Mouse (Mus musculus) adrenal gland, postnatal 10 days (tissue): ENCODE measurements around the gene Ggnbp2. TPM values are rescaled to one million over a fixed set of nuclear protein-coding genes. Genes with fewer than 3 reads are reported as not detected.

ENCODE experiments used
- DNase-seq: peaks from one replicate; pipeline ENCODE4 v3.0.0; 2021; ENCODE audit warnings: mixed read lengths
- long read RNA-seq, 2 experiments: library from polyadenylated mRNA; stranded (forward); transcript quantifications; one replicate each; pipeline ENCODE4 v2.0.0; 2021
- total RNA-seq, 2 experiments: library from RNA; stranded (reverse); gene quantifications; 2 replicates each; pipeline ENCODE4 v1.2.3; 2021

The Ggnbp2 gene
- total RNA-seq = 10 to 100 TPM; 65.3 to 75.2 TPM
- long read RNA-seq, experiment 1, transcript Ggnbp2-206 (13 exons, 2,528 nt) = major isoform, 8 of 123 reads
- long read RNA-seq, experiment 1, partial matches to known transcripts = 90 of 123 reads
- long read RNA-seq, experiment 1, other reads (novel, unspliced or antisense) = 19 of 123 reads
- long read RNA-seq, experiment 2, transcript Ggnbp2-211 (14 exons, 3,056 nt) = major isoform, 5 of 42 reads
- long read RNA-seq, experiment 2, partial matches to known transcripts = 17 of 42 reads
- long read RNA-seq, experiment 2, other reads (novel, unspliced or antisense) = 12 of 42 reads

DNA sequence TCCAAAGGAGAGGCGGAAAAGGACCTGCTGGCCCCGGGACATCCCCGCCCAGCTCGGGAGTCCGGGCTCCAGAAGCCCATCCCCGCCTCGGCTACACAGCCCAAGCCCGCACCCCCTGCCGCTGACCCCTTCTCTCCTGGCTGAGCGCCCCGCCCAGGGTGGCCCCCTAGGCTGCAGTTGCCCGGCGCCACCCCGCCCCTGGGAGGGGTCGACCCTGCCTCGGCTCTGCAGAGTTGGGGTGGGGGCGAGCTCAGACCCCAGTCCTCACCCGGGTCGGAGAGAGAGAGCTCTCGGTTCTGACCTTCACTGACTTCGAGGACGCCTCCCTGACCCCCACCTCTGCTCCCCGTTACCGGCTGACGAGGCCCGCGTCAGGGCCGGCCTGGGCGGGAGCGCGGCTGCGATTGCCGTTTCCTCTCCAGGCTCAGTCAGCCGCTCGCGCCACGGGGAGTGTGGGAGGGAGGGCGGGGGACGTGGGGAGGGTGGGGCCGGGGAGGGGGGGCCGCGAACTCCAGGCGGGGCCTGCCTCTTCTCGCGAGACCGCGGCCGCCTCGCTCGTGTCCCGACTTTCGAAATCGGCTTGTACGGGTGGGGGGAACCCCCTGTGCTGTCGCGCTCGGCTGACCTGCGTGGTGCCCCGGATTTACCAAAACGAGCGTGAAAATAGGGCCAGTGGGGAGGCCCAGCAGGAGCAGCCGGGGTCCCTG is at the start of gene Ggnbp2:
Ggnbp2 (minus strand) TSS at position 481 of the 707 bp plus-strand sequence.
- peak; percentile 96 for DNase-seq

DNA sequence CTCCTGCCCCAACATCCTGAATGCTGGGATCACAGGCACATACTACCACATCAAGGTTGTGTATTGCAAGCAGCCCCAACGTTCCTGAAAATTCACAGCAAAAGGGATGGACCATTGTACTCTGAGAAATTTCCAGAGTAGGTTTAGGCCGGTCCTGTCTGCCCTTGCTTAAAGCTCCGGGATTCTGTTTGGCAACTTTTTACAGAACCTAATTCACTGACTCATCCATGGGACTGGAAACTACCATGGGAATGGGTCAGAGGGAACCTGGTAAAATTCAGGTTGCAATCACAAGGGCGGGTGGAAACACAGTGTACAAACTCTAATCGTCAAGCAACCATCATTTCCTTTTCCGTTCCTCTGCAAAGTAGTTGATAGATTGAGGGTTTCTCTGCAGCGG is 49.3 kb upstream of the Ggnbp2 start:
- DNase-seq = no peak

DNA sequence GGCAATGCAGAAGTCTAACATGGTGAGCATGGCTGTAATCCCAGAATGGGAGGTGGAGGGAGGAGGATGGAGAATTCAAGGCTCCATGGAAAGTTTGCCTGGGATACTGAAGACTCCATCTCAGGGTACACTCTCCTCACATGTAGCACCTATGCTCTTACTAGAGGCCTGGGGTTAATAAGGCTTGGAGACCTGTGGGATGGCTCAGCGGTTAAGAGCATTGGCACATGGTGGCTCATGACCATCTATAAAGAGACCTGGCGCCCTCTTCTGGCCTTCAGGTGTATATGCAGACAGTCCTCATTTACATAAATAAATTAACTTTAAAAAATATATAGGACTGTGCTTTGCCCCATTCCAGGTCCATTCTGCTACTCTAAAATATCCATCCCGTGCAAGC is 48.7 kb upstream of the Ggnbp2 start:
- DNase-seq = peak; percentile 34

DNA sequence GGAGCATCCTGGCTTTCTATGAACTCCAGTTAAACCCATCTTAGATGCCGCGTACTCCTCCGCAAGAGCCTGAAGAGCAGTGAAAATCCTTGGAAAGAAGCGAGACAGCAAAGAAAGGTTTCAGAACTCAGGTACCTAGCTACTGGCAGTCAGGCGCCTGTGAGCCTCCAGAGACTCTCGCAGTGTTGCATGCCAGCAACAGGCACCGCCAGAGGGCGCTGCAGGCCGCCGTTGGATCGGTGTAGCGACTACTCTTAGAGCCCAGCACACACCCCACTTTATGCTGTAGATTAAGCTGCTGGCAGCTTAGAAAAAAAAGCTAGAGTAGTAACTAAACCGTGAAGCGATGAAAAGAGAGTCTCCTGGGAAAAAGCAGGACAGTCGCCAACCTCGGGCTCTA is 47.8 kb upstream of the Ggnbp2 start:
- DNase-seq = peak; percentile 93

DNA sequence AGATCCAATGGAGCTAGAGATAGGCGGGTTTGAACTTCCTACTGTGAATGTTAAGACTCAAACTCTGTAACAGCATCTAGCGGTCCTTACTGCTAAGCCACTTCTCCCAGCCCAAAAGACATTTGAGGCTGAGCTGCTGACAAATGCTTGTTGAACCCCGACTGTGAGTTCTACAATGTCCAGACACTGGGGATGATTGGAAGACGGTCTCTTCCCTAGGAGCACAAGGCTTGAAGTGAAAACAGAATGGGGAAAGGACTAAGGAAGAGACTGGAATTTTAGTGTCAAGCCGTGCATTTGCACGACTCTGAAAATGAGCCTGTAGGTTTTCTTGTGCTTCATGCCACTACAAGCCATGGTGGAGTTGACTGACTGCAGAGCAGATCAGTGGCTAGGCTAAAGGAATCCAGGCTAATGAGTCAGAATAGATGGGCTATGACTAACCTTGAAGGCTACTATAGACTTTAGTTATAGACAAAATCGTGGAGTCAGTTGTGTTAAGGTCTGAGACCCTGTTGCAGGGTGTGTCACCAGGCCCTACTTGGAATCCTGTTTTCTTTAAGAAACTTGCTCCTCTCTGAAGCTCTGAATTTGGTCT is 46.2 kb upstream of the Ggnbp2 start:
- DNase-seq = no peak

DNA sequence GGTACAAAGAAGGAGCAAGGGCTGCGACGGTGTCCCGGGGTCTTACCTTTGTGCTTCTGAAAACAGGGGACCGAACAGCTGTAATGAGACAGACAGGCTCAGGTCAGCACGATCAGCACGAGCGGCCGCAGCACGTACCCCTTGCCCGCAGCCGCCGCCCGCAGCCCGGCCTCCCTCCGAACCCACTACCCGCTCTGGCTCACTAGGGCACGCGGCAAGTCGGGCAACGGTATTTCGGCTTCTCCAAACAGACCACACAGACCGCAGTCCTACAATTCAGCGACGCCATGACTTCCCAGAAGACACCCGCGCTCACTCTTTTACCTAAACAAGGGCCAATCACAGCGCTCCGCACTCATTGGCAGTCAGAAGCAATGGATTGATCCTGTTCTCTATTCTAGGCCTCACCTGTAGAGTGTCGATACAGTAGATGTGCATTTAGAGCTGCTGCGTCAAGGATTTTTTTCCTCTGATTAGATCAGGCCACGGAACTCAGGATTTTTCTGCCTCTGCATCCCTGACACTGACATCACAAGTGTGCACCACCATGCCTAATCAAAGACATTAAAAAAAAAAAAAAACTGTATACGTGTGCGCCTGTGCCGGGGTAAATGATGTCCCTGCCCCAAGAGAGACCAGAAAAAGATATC is 45.6 kb upstream of the Ggnbp2 start, which contains the start of gene Znhit3:
Znhit3 (minus strand) TSS at position 314 of the 650 bp plus-strand sequence.
- peak; percentile 87 for DNase-seq

DNA sequence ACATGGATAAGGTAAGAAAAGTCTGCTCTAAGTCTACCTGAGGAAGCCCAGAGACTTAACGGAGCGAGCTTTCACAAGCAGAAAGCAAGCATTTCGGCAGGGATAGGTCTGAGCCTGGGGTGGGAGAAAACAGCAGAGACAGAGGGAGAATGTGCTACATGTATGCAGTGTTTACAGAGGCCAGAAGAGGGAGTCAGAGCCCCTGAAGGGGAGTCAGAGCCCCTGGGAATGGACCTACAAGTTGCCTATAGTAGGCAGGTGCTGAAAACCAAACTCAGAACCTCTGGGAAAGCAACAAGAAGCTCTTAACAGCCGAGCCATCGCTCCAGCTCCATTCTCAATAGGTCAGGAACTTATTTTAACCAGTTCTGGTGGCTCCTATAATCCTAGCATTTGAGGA is 44.1 kb upstream of the Ggnbp2 start:
- no peak for DNase-seq

DNA sequence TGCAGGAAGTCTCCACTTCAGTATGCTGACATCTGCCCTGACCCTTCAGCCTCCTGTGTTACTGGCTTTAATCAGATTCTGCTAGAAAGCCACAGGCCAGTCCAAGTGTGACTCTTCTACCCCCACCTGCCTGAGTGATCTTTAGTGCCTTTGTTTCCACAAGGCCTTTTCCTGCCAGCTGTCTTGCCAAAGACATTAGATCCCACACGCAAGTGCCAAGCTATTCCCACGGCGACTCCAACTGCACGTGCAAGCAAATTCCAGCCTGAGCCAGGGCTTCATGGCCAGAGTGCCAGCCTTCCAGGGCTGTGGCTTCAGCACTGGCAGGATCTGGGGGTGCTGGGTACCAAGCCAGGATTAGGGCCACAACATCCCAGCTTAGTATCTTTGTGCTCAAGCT is 39.8 kb upstream of the Ggnbp2 start:
- peak; percentile 64 for DNase-seq

DNA sequence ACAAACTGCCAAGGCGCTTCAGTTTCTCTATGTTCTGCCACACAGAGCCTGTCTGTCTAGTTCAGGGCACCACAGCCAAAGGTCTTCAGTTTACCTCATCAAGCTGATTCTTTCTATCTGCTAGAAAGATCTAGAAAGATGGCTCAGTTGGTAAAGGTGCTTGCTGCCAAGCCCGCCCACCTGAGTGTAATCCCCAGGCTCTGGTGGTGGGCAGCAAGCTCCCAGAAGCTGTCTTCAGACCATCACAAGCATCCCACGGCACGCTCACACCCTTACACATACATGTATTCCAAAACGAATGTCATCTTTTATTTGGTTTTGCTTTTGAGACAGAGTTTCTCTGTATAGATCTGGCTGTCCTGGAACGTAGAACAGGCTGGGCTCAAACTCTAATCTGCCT is 37.9 kb upstream of the Ggnbp2 start:
- no peak for DNase-seq

DNA sequence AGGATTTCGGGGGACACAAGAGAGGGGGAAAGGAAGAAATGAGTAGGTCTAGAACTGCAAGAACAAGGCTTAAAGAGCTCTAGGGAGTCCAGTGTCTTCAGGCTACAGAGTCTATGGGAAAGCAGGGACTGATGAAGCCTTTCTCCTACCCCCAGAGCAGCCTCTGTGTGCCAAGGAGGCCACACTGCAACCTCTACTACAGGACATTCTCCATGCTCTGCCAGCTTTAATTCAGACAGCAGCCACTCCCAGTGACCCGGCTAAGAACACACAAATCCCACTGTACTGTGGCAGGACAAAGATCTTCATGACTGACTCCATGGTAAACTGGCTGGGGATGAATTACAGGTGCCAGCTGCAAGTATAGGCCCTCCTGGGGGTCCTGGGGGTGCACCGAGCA is 36.5 kb upstream of the Ggnbp2 start:
- no peak for DNase-seq

DNA sequence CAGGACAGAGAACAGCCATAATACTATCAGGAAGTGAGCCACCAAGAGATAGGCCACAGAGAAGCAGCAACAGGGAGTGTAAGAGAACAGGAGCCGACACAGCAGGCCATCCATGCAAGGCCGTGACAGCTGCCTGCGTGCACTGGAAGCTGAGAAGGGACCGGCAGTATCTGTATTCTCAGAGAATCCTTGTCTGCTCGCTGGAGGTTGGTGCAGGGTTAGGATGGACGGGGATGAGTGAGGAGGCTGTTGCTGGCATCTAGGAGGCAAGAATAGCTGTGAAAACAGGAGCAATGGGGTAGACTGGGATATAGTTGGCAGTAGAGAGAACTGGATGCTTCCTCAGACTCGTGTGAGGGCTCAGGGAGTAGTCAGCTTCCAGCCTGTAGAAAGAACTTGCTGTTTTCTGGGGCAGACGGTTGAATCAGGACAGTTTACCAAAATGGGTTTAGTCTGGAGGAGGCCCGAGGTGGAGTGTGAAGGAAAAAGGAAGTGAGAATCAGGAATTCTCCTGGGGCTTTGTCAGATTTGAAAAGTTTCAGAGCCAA is 34.1 kb upstream of the Ggnbp2 start:
- DNase-seq = no peak

DNA sequence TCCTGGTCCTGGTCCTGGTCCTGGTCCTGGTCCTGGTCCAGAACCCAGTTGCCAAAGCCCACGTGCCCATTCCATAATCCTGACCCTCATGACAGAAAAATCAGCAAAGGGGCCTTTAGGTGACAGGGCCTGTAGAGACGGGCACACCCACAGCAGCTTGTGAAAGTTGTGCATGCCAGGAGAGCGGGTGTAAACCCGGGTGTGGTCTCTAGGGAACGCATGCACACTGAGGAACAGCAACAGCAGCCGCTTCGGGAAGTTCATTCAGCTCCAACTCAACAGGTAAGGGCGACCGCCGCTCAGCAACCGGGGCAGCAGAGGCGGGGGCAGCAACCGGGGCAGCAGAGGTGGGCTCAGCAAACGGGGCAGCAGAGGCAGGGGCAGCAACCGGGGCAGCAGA is 22.5 kb upstream of the Ggnbp2 start:
- DNase-seq = no peak

DNA sequence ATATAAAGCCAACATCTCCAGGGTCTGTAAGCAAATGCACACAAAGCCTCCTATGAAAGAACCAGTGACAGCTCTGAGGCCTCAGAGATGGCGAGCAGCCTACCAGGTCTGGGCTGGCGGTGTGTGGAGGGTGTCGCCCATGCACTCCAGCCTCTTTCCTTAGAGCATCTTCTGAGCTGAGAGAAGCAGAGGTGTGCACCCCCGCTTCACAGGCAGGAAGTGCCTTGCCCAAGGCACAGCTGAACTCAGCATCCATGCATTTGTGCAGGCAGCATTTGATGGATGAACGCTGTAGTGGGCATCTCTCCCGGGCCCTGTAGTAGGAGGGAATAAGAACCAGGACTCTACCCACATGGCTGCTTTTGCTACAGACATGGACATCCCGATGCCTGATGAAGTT is 21.1 kb upstream of the Ggnbp2 start:
- no peak for DNase-seq

DNA sequence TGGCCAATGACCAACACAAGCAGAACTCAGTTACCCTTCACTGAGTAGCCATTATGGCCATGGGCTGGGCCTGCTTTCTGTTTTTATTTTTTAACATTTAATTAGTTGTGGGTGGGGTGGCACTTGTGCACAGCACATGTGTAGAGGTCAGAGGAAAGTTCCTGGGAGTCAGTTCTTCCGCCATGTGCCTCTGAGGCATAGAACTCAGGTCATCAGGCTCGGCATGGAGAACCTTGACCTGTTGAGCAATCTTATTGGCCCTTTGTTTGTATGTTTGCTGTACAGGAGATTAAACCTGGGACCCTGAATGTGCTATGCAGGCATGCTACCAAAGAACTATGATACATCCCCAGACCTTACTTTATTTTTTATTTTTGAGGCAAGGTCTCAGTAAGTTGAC is 18.9 kb upstream of the Ggnbp2 start:
- DNase-seq = no peak

DNA sequence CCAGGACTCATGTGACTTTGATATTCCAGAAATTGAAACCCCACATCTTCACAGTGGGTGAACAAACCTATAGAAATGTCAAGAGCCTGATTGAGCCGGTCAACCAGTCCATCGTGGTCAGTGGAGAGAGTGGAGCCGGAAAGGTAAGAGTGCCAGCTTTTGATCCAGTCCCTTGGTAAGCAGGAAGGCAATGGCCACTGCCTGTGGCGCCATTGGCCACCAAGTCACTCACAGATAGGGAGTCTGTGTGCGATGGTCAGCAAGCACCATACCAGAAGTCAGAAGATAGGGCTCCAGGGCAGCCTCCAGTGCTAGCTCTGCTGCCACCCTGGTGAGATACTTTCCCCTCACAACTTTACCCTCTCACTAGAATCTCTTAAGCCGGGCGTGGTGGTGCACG is 17.4 kb upstream of the Ggnbp2 start:
- no peak for DNase-seq

DNA sequence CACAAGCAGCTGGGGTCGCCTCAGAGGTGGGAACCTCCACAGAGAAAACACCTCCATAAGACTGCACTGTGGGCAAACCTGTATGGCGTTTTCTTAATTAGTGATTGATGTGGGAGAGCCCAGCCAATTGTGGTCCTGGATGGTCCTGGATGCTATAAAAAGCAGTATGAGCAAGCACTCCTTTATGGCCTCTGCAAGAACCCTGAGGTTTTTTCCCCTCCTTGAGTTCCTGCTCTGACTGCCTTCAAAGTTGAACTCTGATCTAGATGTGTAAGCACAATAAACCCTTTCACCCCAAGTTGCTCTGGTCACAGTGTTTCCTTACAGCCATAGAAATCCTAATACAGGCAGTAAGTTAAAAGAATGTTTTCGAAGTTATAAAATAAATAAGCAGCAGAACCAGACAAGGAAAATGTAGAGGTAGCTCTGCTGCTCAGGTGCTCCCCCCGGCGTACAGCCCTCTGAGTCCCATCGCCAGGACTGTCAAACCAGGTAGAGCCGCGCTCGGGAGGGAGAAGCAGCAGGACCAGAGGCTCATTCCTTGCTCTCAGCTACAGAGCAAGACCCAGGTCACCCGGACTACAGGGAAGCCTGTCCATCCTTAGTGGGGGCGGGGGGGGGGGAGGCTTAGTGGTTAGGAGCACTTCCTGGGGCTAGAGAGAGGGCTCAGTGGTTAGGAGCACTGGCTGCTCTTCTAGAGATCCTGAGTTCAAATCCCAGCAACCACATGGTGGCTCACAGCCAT is 16.3 kb upstream of the Ggnbp2 start:
- DNase-seq = no peak

DNA sequence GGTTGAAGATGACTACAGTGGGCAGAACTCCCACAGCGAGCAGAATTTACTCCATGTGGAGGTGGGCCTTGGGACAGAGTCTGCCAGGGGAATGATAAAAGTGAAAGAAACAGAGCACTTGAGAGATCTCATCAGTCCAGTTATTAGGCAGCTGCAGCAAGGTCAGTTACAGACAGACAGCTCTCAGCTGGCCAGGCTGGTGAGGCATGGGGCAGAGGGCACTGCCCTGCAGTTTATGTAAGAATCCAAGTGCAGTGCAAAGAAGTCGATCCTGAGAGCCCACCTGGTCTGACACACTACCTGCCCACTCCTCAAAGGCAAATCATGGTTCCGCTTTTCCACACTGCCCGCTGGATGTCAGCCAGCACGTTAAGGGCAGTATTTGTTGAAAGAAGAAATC is 15.6 kb upstream of the Ggnbp2 start:
- DNase-seq = no peak

DNA sequence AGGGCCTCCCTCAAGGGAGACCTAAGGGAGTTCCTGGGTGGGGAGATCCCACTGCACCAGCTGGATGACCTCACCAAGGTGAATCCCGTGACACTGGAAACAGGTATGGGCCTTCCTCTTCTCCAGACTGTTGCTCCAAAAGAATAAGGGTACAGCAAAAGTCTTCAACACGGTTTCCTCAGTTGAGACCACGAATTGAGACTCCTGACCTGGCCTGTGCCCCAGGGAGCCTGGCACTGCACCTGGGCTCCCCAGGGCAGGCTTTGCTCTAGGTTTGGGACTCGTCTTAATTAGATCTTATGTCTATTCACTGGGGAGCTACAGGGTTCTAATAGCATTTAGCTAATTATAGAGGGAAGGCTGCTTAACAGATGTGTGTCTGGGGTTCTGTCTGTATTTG is 14.6 kb upstream of the Ggnbp2 start:
- DNase-seq = no peak

DNA sequence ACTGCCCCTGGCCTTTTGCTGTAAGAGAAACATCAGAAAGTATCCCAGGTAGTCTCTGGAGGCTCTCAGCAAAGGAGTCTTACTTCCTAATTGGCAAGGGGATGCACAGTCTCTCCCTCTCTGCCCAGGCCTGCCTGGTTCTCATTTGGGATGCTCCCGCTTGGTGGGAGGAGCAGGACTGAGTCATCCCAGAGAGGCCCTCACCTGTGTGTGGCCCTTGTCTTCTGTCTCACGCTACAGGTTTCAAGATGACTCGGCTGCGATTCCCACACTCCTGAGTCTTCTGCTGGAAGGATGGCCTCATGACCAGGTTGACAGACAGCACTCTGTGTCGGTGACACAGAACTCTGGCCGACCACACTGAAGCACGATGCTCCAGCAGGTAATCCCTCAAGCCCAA is 11.7 kb upstream of the Ggnbp2 start:
- DNase-seq = no peak

DNA sequence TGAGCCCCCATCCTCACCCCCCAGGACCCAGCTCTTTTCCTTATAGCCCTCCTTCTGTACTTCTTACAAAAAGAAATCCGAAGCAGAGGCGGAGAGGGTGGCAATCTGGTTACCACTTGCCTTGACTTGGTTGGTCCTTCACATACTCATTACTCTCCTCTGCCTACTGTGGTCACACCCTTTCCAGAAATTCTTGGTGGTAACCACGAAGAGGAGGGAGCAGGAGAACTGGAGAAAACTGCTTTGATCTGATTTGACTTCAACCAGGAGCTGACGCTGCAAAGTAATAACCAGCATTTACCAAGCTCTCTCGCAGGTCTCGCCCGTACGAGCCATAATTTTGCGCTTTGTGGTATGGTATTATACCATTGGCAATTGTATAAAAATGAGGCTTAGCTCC is 10.4 kb upstream of the Ggnbp2 start:
- no peak for DNase-seq

DNA sequence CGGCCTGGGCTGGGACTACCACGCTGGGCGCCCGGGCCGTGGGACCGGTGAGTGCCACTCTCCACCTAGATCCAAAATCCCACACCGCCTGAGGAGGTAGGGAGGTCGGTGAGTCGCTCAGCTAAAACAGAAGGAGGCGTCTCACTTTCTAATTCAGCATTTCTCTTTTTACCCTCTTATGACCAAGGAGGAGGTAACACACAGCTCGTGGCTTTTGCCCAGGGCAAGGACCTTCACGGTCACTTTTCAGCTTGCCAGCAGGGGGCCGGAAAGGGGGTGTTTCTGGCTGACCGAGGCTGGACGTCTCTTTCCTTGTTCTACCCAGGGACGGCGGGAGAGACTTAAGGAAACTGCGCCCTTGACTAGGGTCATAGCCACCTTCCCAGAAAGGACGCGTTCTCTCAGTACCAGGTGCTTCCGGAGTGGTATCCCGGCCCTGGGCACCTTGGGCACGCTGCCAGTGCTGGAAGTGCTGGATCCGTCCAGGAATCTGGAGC is 9.9 kb upstream of the Ggnbp2 start:
- DNase-seq = peak; percentile 73
